Mouse (Mus musculus) common myeloid progenitor, adult 5-6 weeks (primary cell): ENCODE data around the gene Olfr221. TPM values are rescaled to one million over a fixed set of nuclear protein-coding genes. Genes with fewer than 3 reads are reported as not detected.

Experiments
- ATAC-seq: replicated peaks from 2 replicates; pipeline ENCODE4 v1.8.0; 2016; ENCODE audit warnings: low read depth, mild to moderate bottlenecking, moderate TSS enrichment, inconsistent platforms; ENCODE audit not compliant: poor library complexity, severe bottlenecking
- total RNA-seq: library from RNA; stranded (forward); fragments of 200-1000, 187-1606 nt; gene quantifications from 2 replicates; pipeline ENCODE4 v1.2.3, GENCODE M21; 2017

The Olfr221 gene
- total RNA-seq, 1 experiment from 2014 or later: not detected

GRCm38 (mm10) chr14:52006771-52007170, 35.5 kb downstream of the Olfr221 start:
- ATAC-seq: no peak

DNA sequence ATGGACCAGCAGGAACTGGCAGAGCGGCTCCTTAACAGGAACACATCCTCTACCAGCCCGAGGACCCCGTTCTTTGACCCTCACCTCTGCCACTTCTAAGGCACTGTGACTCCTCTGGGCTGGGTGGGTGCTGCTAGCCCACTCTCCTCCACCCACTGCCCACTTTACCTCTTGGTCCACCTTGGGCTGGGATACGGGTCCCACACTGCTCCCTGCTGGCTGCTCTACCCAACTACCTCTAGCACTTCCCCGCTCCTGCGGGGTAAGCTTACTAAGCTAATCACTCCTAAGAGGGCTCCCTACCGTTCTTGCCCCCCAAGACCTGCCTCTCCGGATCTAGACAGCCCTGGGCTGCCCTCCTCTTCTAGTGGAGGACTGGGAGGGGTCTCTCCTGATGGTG, 36.0 kb downstream of the Olfr221 start:
- no peak for ATAC-seq

DNA sequence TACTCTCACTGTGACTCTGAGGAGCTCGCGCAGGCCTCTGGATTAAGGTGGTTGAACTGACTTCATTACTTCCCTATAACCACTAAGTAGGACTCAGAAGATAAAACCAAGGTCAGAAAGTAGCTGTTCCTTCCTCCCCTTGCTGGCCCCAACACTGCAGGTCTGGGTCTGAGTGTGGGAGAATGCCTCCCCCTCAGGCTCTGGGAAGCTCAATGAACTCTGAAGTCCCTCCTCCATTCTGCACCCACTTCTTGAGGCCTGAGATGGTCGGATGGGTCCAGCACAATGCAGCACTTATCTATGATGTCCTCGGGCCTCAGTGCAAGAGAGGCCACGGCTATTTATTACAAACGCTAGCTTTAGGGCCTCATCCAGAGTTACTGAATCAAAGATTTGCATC, 36.6 kb downstream of the Olfr221 start:
- no peak for ATAC-seq

DNA sequence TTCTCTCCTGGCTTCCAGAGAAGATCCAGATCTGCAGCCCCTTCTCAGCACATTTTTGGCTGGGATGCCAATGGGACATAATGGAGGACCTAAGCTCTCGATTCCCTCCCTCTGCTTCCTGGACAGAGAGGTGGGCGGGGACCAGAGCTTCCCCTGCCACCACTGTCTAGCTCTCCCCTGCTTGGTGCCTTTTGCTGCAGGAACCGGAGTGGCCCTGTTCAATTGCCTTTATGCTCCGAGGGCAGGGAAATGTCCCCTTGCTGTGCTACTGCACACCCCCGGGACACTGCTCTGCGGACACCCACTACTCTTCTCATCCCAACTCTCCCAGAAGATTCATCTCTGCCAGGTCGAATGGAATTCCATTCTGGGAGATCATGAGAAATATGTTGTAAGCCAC, 37.1 kb downstream of the Olfr221 start:
- ATAC-seq: no peak

DNA sequence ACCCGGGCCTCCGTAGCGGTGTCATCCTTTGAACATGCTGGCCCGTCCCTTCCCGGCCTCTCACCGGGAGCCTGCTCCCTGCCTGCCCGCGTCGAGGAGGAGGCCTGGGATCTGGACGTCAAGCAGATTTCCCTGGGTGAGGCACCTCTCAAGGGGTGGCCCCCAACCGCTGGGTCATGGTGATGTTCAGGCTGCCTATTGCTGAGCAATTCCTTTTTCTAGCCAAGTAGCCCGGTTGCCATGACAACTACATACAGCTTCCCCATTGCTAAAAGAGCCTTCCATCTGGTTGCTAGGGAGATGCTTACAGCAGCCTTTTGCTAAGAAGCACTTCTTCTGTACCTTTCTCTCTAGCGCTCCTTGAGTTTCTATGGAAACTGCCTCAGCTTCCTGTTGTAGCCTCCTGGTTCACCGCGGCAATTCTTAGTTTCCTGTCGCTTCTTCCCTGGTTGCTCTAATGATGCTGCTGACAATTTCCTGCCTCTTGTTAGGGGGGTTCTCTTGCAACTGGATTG, 38.2 kb downstream of the Olfr221 start:
- peak; percentile 75 for ATAC-seq

- no peak for ATAC-seq
Observed at GRCm38 (mm10) chr14:51997483-51997882, 44.8 kb downstream of the Olfr221 start.

DNA sequence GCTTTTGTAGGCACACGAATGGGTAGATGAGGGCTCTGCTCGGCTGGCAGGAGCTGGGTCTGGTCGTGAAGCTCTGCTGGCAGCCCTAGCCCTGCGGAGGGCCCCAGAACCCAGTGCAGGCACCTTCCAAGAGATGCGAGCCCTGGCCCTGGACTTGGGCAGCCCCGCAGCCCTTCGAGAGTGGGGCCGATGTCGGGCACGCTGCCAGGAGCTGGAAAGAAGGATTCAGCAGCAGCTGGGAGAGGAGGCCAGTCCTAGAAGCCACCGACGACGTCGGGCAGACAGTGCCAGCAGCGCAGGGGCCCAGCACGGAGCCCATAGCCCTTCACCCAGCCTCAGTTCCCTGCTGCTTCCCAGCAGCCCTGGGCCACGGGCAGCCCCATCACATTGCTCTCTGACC, 45.4 kb downstream of the Olfr221 start:
- no peak for ATAC-seq

- ATAC-seq: peak; percentile 41; the same call in 1 of the 2 replicates
Observed at GRCm38 (mm10) chr14:51996231-51996841, 45.9 kb downstream of the Olfr221 start.

- peak; percentile 81 for ATAC-seq
Observed at GRCm38 (mm10) chr14:51995219-51995871, 46.9 kb downstream of the Olfr221 start.

DNA sequence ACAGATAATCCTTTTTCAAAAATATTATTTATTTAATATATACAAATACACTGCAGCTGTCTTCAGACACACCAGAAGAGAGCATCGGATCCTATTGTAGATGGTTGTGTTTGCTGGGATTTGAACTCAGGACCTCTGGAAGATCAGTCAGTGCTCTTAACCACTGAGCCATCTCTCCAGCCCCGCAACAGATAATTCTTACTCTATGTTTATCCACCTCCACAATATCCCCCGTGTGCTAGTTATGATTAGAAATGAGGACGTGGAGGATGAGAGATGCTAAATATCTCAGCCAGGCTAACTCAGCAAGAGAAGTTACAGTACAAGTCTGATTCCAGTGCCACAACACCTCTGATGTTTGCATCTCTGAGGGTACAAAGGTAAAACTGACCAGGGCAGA, 47.8 kb downstream of the Olfr221 start:
- no peak for ATAC-seq

- ATAC-seq: peak; percentile 52
Observed at GRCm38 (mm10) chr14:51989461-51989970, 52.7 kb downstream of the Olfr221 start.

DNA sequence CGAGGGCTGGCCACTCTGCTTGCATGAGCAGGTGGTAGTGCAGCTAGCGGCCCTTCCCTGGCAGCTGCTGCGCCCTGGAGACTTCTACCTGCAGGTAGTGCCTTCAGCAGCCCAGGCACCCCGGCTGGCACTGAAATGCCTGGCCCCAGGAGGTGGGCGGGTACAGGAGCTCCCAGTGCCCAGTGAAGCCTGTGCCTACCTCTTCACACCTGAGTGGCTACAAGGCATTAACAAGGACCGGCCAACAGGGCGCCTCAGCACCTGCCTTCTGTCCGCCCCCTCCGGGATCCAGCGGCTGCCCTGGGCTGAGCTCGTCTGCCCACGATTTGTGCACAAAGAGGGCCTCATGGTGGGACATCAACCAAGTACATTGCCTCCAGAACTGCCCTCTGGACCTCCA, 53.5 kb downstream of the Olfr221 start:
- no peak for ATAC-seq

GRCm38 (mm10) chr14:51987177-51987576, 55.1 kb downstream of the Olfr221 start:
- no peak for ATAC-seq

- ATAC-seq: no peak
Observed at GRCm38 (mm10) chr14:51986153-51986505, 56.1 kb downstream of the Olfr221 start.

DNA sequence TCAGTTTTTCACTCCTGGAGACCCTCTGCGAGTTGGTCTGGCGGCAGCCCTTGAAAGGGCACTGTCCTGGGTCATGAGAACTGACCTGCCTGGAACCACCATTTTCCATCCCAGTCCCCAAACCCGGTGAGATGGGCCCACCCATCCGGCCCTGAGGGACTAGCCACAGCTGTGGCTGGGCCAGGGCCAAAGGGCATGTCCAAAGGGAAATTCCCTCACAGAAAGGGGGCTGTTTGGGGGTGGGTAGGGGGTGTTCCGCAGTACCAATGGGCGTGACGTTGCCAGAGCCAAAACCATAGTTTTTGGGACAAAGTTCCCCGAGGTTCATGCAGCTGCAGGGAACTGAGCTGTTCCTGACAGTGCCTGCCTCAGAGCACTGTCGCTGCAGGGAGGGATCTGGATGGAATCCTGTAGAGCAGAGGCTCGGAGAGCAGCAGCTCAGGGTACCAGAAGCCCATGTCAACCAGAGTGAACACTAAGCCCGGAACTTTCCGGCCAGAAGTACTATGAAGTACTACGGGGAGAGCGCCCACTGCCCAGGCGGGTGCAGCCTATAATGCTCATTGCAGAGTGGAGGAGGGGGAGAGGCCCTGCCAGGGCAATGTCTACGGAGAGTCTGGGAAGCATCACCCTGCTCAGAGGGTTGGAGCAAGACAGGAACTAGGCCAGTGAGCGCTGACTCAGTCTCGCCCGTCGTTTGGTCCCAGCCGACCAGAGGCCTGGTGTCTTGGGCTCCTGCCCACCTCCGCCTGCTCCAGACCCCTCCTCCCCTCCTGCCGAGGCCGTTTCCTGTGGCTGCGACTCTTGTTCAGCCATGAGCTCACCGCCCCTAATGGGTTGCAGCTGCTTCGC, 56.7 kb downstream of the Olfr221 start:
- peak; percentile 34 for ATAC-seq

DNA sequence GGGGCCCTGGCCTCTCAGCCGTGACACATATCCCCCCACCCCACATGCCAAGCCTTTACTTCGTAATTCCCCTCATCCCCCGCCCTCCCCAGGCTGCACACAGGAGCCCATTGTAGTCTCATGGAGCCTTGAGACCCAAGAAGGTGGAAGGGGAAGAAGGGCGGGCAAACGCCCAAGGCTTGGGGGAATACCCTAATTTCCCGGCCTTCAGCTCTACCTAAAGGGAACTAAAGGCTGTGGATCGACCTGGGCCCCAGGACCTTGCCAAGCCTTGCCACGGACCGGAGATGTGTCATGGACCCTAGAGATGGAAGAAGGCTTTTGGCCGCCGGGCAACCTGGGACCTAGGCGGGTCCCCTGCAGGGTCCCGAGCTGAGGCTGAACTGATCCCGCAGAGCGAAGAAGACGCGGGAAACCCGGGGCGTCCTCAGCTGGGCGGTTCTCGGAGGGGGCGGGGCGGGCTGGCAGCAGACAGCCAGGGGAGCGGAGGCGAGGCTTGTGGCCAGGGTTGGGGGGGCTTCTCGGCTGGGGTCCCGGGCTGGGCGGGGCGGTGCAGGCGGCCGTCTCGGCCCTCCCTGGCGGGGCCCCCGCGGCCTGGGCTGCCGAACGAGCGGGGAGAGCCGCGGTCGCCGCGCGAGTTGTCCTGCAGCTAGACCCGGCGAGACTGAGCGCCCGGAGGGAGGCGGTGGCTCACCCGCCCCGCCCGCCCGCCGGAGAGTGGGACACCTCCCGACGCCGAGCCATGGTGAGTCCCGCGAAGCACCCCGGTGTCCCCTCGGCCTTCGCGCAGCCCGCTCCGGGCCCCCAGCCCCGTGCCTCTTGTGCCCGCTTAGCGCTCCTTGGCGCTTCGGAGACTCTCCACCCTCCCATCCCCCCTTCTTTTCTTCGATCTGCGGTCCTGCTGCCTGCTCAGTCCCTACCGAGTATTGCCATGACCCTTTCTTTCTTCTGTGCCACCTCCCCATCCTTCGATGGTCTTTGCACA, 57.7 kb downstream of the Olfr221 start, which contains the start of gene Arhgef40:
Gene Arhgef40 (plus strand): TSS at position 473 of the 985 bp plus-strand sequence.
- ATAC-seq: peak; percentile 40
